Mouse (Mus musculus): Measurements from ENCODE around the gene Tenm1. TPM values are rescaled to one million over a fixed set of nuclear protein-coding genes. Genes with fewer than 3 reads are reported as not detected.

Tenm1 gene
- total and polyA plus RNA-seq, 3 experiments, result not detected

GRCm38 (mm10) chrX:42545076-42545475, 883.9 kb downstream of the Tenm1 start:
- no peak overlapping the region for H3K27ac ChIP-seq (ENCODE audit: control insufficient read depth, low read depth, low read length)
- no peaks in the 10 kb centered on the region for H3K27me3 ChIP-seq (ENCODE audit: control insufficient read depth in 1 of 2, insufficient read depth in 2 of 2, low read length in 2 of 2)
- no peaks in the 10 kb centered on the region for H3K9me3 ChIP-seq (replicated peaks; ENCODE audit: insufficient read depth, low read length)
- no peak overlapping the region for H3K4me3 ChIP-seq (ENCODE audit: control insufficient read depth in 1 of 2, insufficient read depth in 1 of 2, low read depth in 2 of 2, low read length in 2 of 2)
- no peaks in the 10 kb centered on the region; a peak in 1 of 4 replicates for H3K4me1 ChIP-seq (ENCODE audit: control insufficient read depth in 1 of 2, insufficient read depth in 2 of 2, low read length in 2 of 2)
- no peaks in the 10 kb centered on the region for H3K79me2 ChIP-seq (ENCODE audit: control insufficient read depth, insufficient read depth, low read length, poor library complexity)
- H3K36me3 ChIP-seq (ENCODE audit: control insufficient read depth in 1 of 2, insufficient read depth in 2 of 2, low read length in 2 of 2), result no peaks in the 10 kb centered on the region
- peak; percentile 10 for DNase-seq (ENCODE audit: low read depth, low spot score)
- no peak overlapping the region for H3K9ac ChIP-seq (ENCODE audit: control insufficient read depth, low read depth, low read length, poor library complexity, severe bottlenecking)
- TF ChIP-seq MAFK (IDR thresholded peaks at IDR 0.05; ENCODE audit: borderline replicate concordance, low read depth, low read length) (no peak), MAZ (IDR thresholded peaks at IDR 0.05; ENCODE audit: low read depth, low read length) (no peak), ZC3H11A (IDR thresholded peaks at IDR 0.05; ENCODE audit: low read depth, low read length) (no peak), BHLHE40 (IDR thresholded peaks at IDR 0.05; ENCODE audit: borderline replicate concordance, low read depth, low read length) (no peak), CHD2 (IDR thresholded peaks at IDR 0.05; ENCODE audit: low read length) (no peak), NRF1 (IDR thresholded peaks at IDR 0.05; ENCODE audit: insufficient read depth, low read depth, low read length, poor library complexity, severe bottlenecking) (no peak), ZMIZ1 (IDR thresholded peaks at IDR 0.05; ENCODE audit: low read depth, low read length) (no peak), MAX (IDR thresholded peaks at IDR 0.05; ENCODE audit: low read length) (no peak), POLR2AphosphoS2 (IDR thresholded peaks at IDR 0.05; ENCODE audit: low read length) (no peak), POLR2A (IDR thresholded peaks at IDR 0.05; ENCODE audit: control insufficient read depth in 1 of 2, insufficient read depth in 1 of 2, low read depth in 1 of 2, low read length in 2 of 2, poor library complexity in 1 of 2) (no peak), TBP (IDR thresholded peaks at IDR 0.05; ENCODE audit: low read depth, low read length) (no peak), USF2 (IDR thresholded peaks at IDR 0.05; ENCODE audit: borderline replicate concordance in 1 of 2, insufficient read depth in 1 of 2, low read depth in 1 of 2, low read length in 2 of 2) (no peak), GATA1 (IDR thresholded peaks at IDR 0.05; ENCODE audit: low read depth, low read length) (no peak)

GRCm38 (mm10) chrX:42540756-42541053, 888.2 kb downstream of the Tenm1 start:
- Histone ChIP-seq H3K79me2 (ENCODE audit: control insufficient read depth, insufficient read depth, low read length, poor library complexity) (no peaks in the 10 kb centered on the region), H3K9ac (ENCODE audit: control insufficient read depth, low read depth, low read length, poor library complexity, severe bottlenecking) (no peak overlapping the region), H3K36me3 (ENCODE audit: control insufficient read depth in 1 of 2, insufficient read depth in 2 of 2, low read length in 2 of 2) (no peaks in the 10 kb centered on the region), H3K4me3 (ENCODE audit: control insufficient read depth in 1 of 2, insufficient read depth in 1 of 2, low read depth in 2 of 2, low read length in 2 of 2) (peak overlapping the region in 1 of 2 experiments; percentile 95; a peak in 2 of 4 replicates), H3K9me3 (replicated peaks; ENCODE audit: insufficient read depth, low read length) (no peaks in the 10 kb centered on the region), H3K27ac (ENCODE audit: control insufficient read depth, low read depth, low read length) (no peak overlapping the region), H3K27me3 (ENCODE audit: control insufficient read depth in 1 of 2, insufficient read depth in 2 of 2, low read length in 2 of 2) (no peaks in the 10 kb centered on the region), H3K4me1 (ENCODE audit: control insufficient read depth in 1 of 2, insufficient read depth in 2 of 2, low read length in 2 of 2) (no peaks in the 10 kb centered on the region; a peak in 1 of 4 replicates)
- TF ChIP-seq SIN3A (IDR thresholded peaks at IDR 0.05; ENCODE audit: low read length) (no peak), CTCF (IDR thresholded peaks at IDR 0.05 in 2 of 3, conservative IDR thresholded peaks at IDR 0.05 in 1 of 3; ENCODE audit: control insufficient read depth in 1 of 3, insufficient read depth in 1 of 3, low read depth in 2 of 3, low read length in 3 of 3, poor library complexity in 1 of 3, severe bottlenecking in 1 of 3) (peak; percentile 44 to 63 (median 50)), EP300 (IDR thresholded peaks at IDR 0.05; ENCODE audit: low read depth in 1 of 2, low read length in 2 of 2) (no peak), RAD21 (IDR thresholded peaks at IDR 0.05; ENCODE audit: low read depth, low read length) (peak; percentile 62), ZC3H11A (IDR thresholded peaks at IDR 0.05; ENCODE audit: low read depth, low read length) (peak; percentile 37), USF1 (IDR thresholded peaks at IDR 0.05; ENCODE audit: low read depth, low read length) (no peak), SMC3 (IDR thresholded peaks at IDR 0.05; ENCODE audit: low read depth, low read length) (peak; percentile 58), POLR2A (IDR thresholded peaks at IDR 0.05; ENCODE audit: control insufficient read depth in 1 of 2, insufficient read depth in 1 of 2, low read depth in 1 of 2, low read length in 2 of 2, poor library complexity in 1 of 2) (no peak), GATA1 (IDR thresholded peaks at IDR 0.05; ENCODE audit: low read depth, low read length) (no peak), KAT2A (conservative IDR thresholded peaks at IDR 0.05; ENCODE audit: low read depth, low read length) (no peak), ZKSCAN1 (IDR thresholded peaks at IDR 0.05; ENCODE audit: low read depth, low read length) (no peak), POLR2AphosphoS2 (IDR thresholded peaks at IDR 0.05; ENCODE audit: low read length) (no peak), E2F4 (IDR thresholded peaks at IDR 0.05; ENCODE audit: borderline replicate concordance, low read depth, low read length) (no peak)
- peak; percentile 78 for DNase-seq (ENCODE audit: low read depth, low spot score)
